Mouse (Mus musculus) liver (tissue): ENCODE data around the gene Gpr87.
"Not testable (repeated sequence)": the region's sequence is repeated elsewhere in the genome, so short reads cannot be mapped to it uniquely, and the experiment has no call there.

Experiments
- DNase-seq: peaks from one replicate; pipeline ENCODE4 v3.0.0-alpha.2; 2020; ENCODE audit warnings: mixed read lengths

Gene Gpr87

GRCm38 (mm10) chr3:59185662-59186061 lies 9.2 kb downstream of the Gpr87 start:
- DNase-seq = no peak

GRCm38 (mm10) chr3:59182129-59182528 lies 12.8 kb downstream of the Gpr87 start:
- DNase-seq = no peak

DNA sequence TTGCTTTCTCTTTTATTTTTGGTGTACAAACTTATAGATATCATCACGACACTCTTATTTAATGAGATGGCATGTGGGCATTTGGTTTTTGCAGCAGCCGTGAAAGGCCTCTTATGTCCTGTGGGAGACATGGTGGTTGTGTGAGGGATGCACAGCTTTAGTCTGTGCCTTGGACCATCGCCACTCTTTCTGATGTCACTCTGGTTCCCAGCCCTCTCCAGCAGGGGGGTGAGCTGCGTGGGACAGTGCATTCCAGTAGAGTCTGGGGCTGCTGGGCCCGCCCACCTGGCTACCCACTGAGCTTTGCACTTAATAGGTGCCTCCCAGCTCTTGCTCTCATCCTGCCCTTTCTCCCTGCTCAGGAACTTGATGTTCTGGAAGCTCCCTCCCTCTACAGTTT lies 13.8 kb downstream of the Gpr87 start:
- DNase-seq = no peak

DNA sequence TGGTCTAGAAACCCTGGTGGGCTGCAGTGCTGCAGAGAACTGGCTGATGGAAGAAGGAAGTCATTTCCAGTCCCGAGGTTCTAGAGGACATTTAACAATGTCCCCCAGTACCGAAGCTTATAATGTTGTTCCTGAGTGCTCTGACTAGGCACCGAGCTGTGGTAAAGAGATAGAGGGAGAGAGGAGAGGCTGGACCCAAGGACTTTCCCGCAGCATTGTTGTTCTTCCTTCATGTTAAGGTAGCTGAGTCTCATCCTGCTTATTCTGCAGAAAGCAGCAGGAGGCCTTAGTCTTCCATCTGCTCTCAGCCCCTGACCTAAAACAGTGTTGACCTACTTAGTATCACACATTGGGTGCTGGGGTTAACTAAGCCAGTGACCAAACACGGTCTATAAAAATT lies 18.0 kb downstream of the Gpr87 start:
- DNase-seq = no peak

DNA sequence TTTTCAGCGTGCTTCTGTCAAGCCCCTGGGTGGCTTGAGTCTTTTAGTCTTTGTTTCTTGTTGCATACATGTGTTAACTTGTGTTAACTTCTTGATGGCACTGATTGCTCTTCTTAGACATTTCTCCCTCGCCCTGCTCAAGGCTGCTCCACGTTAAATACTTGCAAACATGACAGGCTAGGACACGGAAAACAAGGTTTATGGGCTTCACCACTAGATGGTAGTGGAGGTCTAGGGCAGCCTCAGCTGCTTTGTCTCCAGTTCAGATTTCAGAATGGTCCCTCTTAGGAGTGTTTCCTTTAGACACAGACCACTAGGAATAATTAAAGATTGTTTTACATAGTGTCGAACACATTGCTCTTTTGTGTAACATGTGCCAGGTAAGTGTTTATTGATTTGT lies 19.7 kb downstream of the Gpr87 start:
- DNase-seq = peak; percentile 20

DNA sequence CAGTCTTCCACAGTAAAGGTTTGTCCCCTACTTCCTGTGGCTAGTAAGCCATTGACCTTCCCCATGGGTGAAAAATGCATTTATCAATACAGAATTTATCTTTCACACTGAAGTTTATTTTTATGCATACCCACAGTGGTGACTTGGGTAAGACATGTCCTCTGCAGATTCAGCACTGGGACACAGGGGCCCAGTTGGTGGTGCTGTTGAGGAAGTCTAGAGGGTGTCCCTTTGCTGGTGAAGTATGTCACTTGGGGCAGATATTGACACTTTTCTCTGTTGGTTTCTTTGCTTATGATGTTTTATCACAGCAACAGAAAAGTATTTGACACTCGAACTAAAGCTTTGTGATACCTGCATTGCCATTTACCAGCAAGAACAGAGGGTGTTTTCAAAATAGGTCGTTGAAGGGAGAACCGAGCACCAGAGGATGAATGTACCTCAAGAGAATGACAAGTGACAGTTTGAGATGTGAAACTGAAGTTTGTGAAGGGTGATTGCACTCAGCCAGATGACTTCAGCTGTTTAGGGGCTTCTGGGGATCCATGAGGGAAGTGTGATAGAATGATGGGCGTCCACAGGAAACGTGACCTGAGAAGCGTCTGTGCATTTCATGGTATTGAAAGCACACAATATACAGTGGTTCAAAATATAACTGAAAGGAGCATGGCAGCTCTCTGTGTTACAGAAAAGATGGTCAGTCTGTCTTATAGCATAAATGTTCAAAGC lies 20.3 kb downstream of the Gpr87 start:
- no peak for DNase-seq

- DNase-seq = no peak
Observed at GRCm38 (mm10) chr3:59169921-59170627, 24.8 kb downstream of the Gpr87 start.

- DNase-seq = no peak
Observed at GRCm38 (mm10) chr3:59169215-59169614, 25.7 kb downstream of the Gpr87 start.

DNA sequence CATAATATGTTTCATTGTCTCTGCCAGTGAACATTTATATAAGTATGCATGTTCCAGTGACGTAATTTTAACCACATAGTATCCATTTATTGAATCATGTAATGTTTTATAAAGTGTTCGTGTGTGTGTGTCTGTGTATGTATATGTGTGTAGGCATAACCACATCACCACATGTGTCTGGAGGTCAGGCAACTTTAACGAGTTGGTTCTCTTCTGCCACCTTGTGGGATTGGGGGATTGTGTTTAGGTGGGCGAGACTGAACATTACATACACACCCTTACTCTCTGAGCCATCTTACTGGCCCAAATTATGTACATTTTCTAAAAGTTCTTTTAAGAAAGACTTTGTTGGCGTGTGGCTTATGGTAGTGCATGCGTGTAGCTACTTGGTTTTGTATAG lies 26.4 kb downstream of the Gpr87 start:
- no peak for DNase-seq

DNA sequence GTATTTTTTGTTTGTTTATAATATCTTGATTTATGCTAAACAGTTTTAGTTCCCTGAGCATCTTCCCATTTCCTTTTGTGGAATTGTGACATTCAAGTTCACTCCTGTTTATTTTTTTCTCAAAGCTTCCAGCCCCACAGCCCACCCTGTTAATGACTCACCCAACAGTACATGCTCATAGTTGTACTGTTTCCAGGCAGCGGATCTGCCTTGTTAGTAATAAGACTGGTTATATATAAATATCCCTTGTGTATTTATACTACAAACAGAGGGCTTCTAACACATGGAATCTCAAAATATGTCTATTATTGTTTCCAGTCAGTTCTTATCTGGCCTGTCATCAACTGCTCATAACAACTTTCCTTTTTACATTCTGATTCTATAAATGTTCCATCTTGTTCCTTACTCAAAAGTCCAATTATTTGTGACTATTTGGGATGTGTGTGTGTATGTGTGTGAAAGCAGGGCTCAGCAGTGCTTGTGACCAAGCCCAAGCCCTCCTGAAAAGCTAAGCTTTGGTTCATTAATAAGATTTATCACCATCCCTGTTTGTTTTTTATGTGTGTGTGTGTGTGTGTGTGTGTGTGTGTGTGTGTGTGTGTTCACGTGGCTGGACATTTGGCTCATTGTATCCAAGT lies 27.4 kb downstream of the Gpr87 start:
- no peak for DNase-seq

GRCm38 (mm10) chr3:59160465-59160864 lies 34.4 kb downstream of the Gpr87 start:
- DNase-seq = no peak

DNA sequence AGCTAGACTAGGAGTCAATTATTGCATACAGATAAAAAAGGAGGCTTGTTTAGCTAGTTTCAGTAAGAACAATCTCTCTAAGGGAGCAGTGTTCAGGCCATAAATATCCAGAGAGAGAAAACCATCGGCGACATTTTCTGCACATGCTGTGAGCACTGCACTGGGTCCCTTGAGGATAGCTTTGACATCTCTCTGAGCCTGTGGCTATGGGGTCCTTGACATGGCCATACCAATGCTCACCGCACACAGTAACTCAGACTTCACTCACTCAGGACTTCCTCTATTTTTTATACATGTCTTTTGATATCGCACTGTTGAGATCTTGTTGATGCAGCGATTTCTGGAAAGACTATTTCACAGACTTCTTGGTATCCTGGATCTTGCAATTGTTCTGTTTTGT lies 37.9 kb downstream of the Gpr87 start:
- DNase-seq = no peak

GRCm38 (mm10) chr3:59155404-59155803 lies 39.5 kb downstream of the Gpr87 start:
- DNase-seq = no peak

GRCm38 (mm10) chr3:59154888-59155287 lies 40.0 kb downstream of the Gpr87 start:
- DNase-seq = no peak

GRCm38 (mm10) chr3:59153424-59153823 lies 41.5 kb downstream of the Gpr87 start, which contains the start of gene P2ry14:
TSS of gene P2ry14 (minus strand) at chr3:59153618.
- DNase-seq = peak; percentile 16

- DNase-seq = no peak
Observed at GRCm38 (mm10) chr3:59150624-59151023, 44.3 kb downstream of the Gpr87 start.

- no peak for DNase-seq
Observed at GRCm38 (mm10) chr3:59149646-59150045, 45.3 kb downstream of the Gpr87 start.

DNA sequence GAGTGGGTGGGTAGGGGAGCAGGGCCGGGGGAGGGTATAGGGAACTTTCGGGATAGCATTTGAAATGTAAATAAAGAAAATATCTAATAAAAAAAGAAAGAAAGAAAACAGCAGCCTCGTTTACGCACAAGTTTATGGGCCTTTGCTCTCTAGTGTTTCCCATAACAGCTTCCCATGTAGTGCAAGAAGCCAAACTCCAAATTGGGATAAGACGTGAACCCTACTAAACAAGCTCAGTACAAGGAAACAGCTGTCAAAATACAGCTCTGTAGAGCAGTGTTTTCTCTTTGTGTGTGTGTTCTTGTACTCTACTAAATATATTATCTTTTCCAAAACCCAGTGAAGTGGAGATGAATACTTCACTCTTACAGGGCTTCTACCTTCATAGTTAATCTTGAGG lies 49.7 kb downstream of the Gpr87 start:
- no peak for DNase-seq

DNA sequence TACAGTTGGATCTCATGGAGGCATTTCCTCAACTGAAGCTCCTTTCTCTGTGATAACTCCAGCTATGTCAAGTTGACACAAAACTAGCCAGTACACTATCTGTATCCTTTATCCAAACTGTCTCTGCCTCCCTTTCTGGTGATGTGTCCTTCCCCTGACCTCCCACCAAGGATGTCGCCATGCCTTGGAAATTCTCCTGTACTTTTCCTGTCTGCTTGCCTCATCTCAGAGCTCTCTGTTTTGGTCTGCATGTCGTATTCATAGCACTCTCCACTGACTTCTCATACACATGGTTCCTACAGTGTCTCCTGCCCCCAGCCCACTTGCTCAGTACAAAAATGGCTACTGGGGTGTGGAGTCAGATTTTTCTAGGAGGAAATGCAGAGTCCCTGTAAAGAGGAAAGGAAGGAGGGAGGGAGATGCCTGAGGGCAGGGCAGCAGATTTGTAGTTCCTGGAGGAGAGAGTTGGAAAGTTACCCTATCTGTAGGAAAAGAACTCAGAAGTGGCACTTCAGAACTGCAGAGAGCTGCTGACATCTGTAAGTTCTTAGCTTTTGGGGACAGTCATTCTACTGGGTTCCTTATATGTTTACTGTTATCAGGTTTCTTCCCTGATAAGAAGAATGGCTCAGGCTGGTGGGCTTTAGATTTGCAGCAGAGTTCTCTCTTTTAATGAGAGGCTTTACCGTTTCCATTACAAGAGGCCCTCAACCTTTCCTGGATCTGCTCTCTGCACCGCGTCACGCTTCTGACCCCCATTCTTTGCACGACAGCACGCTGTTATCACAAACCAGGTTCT lies 53.2 kb downstream of the Gpr87 start:
- DNase-seq = no peak

DNA sequence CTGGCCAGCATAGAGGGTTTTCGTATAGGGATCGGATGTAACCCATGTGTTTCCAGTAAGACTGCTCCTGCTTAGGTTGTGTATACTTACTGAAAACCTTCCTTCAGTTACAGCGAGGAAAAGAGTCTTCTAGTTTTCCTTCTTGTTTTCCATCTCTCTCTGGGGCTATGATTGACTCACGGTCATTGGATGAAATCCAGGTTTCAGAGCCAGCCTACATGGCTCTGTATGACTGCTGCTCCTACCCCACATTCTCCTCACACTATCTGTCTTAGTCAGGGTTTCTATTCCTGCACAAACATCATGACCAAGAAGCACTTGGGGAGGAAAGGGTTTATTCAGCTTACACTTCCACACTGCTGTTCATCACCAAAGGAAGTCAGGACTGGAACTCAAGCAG lies 54.0 kb downstream of the Gpr87 start:
- not testable (repeated sequence) for DNase-seq

DNA sequence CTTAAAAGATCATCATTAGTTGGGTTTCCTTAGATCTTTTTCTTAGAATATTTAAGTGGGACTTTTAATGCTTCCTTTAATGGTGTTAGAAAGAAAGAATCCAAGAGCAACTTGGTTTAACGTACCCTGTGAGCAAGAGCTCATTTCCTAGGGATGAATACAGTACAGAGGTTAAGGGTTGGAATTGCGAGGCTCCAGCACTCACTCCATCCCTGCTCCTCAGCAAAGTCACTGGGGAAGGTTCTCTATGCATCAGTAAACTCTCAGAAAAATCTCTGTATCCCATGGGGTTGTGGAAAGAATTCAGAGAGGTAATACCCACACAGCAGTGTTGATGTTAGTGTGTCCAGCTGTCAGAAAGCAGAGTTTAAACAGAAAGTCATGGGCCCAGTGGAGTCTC lies 54.8 kb downstream of the Gpr87 start:
- DNase-seq = no peak

DNA sequence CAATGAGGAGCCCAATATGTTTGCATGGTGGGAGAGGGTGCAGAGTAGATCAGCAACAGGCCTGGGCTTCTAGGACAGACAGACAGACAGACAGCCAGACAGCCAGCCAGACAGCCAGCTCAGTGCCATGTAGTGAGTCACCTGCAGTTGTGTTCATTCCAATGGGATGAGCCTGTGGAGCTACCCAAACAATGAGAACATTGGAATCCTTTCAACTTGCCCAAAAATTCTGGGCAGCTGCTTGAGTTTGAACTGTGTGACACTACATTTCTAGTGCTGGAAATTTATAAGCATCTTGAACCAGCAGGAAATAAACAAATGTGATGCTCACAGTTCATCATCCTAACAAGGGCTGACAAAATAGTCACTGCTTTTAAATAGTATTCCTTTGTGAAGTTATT lies 55.3 kb downstream of the Gpr87 start:
- no peak for DNase-seq

DNA sequence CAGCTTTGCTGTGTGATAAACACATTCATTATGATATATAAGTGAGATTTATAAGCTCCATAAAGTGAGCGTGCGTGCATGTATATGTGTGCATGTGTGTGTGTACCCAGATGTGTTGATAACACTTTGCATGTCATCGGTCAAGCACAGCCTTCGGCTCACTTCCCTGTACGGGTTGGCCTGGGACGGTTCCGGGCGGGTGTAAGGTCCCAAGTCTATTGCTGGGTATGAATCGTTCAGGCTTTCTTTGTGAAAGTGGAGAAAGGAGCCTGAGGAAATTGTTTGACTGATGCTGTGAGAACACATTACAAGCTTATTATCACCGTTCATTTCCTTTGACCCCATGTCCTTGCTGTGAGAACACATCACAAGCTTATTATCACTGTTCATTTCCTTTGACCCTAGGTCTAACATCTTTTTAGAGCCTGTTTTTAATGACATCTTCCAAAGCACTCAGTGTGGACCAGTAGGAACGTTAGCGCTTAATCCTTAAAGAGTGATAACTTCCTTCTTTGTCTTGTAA lies 55.9 kb downstream of the Gpr87 start:
- no peak for DNase-seq
